Mouse (Mus musculus) bone marrow, adult 2 months (tissue): ENCODE measurements around the gene Nudcd3.

Experiments
- CTCF ChIP-seq: fragments of 200-500 bp; IDR thresholded peaks from 2 replicates; pipeline ENCODE4 v1.5.1; 2011; ENCODE audit warnings: low read length, control low read depth; ENCODE audit not compliant: control insufficient read depth, insufficient read depth
- POLR2A ChIP-seq: fragments of 200-500 bp; IDR thresholded peaks from 2 replicates; pipeline ENCODE4 v1.6.1; 2011; ENCODE audit warnings: low read depth, mild to moderate bottlenecking, control low read depth, low read length, borderline replicate concordance; ENCODE audit not compliant: control insufficient read depth

DNA sequence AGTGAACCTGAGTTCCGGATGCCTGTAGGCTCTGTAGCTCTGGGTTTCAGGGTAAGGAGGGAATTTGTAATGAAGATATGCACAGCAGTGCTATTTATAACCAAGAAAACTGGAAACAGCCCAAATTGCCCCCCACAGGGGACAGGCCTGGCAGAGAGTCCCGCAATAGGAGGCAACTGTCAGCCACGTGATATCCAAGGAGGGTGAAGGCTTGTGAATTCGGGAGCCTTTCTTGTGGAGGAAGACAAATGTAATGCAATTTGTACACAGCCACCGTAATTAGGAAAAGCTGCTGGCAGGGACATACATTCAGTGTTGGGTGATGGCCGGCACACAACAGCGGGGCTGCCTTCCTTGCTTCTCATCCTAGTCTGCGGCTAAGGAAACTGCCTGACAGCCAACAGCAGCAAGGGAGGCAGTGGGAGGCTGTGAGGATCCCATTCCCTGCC, 124.6 kb downstream of the Nudcd3 start:
- no peak for TF ChIP-seq POLR2A
- TF ChIP-seq CTCF, result no peak
